Mouse (Mus musculus) gonadal fat pad, adult 2 months (tissue): Measurements from ENCODE around the gene Dlg2. TPM values are rescaled to one million over a fixed set of nuclear protein-coding genes. Genes with fewer than 3 reads are reported as not detected.

Source experiments
- DNase-seq: peaks from one replicate; pipeline ENCODE4 v3.0.0-alpha.2; 2012; ENCODE audit warnings: low read depth
- polyA plus RNA-seq: library from polyadenylated mRNA; depleted of rRNA; stranded (reverse); fragments of >200 nt; gene quantifications from 2 replicates; pipeline ENCODE4 v1.2.3, GENCODE M21; 2012

The Dlg2 gene
- polyA plus RNA-seq, 1 experiment = 1.6 TPM

- DNase-seq = no peak
Observed at GRCm38 (mm10) chr7:91570969-91571368, 1094.5 kb downstream of the Dlg2 start.

- DNase-seq = no peak
Observed at GRCm38 (mm10) chr7:91572666-91573065, 1096.2 kb downstream of the Dlg2 start.

GRCm38 (mm10) chr7:91573321-91573720, 1096.8 kb downstream of the Dlg2 start:
- no peak for DNase-seq

- DNase-seq = no peak
Observed at GRCm38 (mm10) chr7:91576216-91576615, 1099.7 kb downstream of the Dlg2 start.

- DNase-seq = no peak
Observed at GRCm38 (mm10) chr7:91582203-91582602, 1105.7 kb downstream of the Dlg2 start.

- DNase-seq = no peak
Observed at GRCm38 (mm10) chr7:91583566-91583965, 1107.1 kb downstream of the Dlg2 start.

- no peak for DNase-seq
Observed at GRCm38 (mm10) chr7:91591261-91592170, 1115.0 kb downstream of the Dlg2 start.

- no peak for DNase-seq
Observed at GRCm38 (mm10) chr7:91598549-91598948, 1122.1 kb downstream of the Dlg2 start.

GRCm38 (mm10) chr7:91601307-91601706, 1124.8 kb downstream of the Dlg2 start:
- no peak for DNase-seq

- no peak for DNase-seq
Observed at GRCm38 (mm10) chr7:91603561-91603960, 1127.1 kb downstream of the Dlg2 start.

GRCm38 (mm10) chr7:91653033-91653432, 1176.6 kb downstream of the Dlg2 start:
- DNase-seq = no peak

- no peak for DNase-seq
Observed at GRCm38 (mm10) chr7:91659498-91659897, 1183.0 kb downstream of the Dlg2 start.

- no peak for DNase-seq
Observed at GRCm38 (mm10) chr7:91672236-91673017, 1196.0 kb downstream of the Dlg2 start.

- no peak for DNase-seq
Observed at GRCm38 (mm10) chr7:91674401-91674800, 1197.9 kb downstream of the Dlg2 start.

- DNase-seq = no peak
Observed at GRCm38 (mm10) chr7:91677934-91678333, 1201.5 kb downstream of the Dlg2 start.

GRCm38 (mm10) chr7:91687930-91688329, 1211.5 kb downstream of the Dlg2 start:
- DNase-seq = no peak

- DNase-seq = no peak
Observed at GRCm38 (mm10) chr7:91689829-91690228, 1213.4 kb downstream of the Dlg2 start.

GRCm38 (mm10) chr7:91709853-91710252, 1233.4 kb downstream of the Dlg2 start:
- DNase-seq = no peak

GRCm38 (mm10) chr7:91711184-91711583, 1234.7 kb downstream of the Dlg2 start:
- DNase-seq = no peak

GRCm38 (mm10) chr7:91715776-91716175, 1239.3 kb downstream of the Dlg2 start:
- DNase-seq = no peak

- no peak for DNase-seq
Observed at GRCm38 (mm10) chr7:91716696-91717095, 1240.2 kb downstream of the Dlg2 start.

- no peak for DNase-seq
Observed at GRCm38 (mm10) chr7:91720318-91720717, 1243.8 kb downstream of the Dlg2 start.

- no peak for DNase-seq
Observed at GRCm38 (mm10) chr7:91724397-91724796, 1247.9 kb downstream of the Dlg2 start.
